In the genomic region with DNA sequence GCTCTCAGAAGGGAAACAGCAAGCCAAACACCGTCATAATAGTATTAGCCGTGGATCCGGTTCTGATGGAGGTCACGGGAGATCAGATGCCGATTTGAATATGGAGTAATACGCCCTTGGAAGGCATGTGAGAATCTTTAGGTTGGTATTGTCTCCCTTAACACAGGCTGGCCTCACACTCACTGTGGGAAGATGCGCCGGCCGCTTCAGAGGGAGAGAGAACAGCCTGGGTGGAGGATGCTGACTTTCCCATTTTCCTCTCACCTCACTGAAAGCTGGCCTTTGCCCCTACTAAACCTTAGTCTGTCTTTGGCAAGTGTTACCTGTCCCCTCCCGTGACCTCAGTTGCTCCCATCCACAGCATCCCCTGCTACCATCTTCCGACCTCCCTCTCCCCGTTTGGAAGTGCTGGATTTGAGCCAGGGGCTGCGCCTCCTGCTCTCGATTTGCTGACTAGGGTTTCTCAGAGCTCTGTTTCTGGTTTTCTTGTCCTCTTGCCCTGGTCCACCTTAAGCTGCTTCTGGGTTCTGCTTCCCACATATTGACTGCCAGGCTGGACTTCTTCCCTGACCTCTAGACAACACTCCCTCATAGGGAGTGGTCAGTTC, we compare ENCODE assay signal across 12 mouse cellular contexts.
DNase-seq lines count a peak whose midpoint lies in the region; ATAC-seq and TF ChIP-seq lines count a peak whose summit lies in the region.
"Had no signal": no experiment of that assay in that cellular context is flagged by ENCODE, and none has a peak within 500 bp of the region (broad histone marks: within the 10 kb centered on the region; RNA-seq: fewer than 3 reads in every experiment).

No protein-coding gene starts in this region.

- H3K36me3 ChIP-seq in heart, embryonic 13.5 days, result no peaks in the 10 kb centered on the region
- no peaks in the 10 kb centered on the region for H3K36me3 ChIP-seq in heart, adult 2 months (ENCODE audit: control insufficient read depth, insufficient read depth, low read length)
- no peaks in the 10 kb centered on the region for H3K36me3 ChIP-seq in midbrain, embryonic 11.5 days (ENCODE audit: control insufficient read depth, insufficient read depth, low read length)
- H3K36me3 ChIP-seq in midbrain, embryonic 10.5 days, result no peaks in the 10 kb centered on the region
- no peaks in the 10 kb centered on the region for H3K36me3 ChIP-seq in neural tube, embryonic 15.5 days
- H3K36me3 ChIP-seq: embryonic facial prominence, embryonic 12.5 days; limb, embryonic 15.5 days had no signal

- no peaks in the 10 kb centered on the region for H3K9me3 ChIP-seq in heart, embryonic 13.5 days
- H3K9me3 ChIP-seq in midbrain, embryonic 11.5 days (ENCODE audit: control insufficient read depth, low read length), result no peaks in the 10 kb centered on the region
- H3K9me3 ChIP-seq in midbrain, embryonic 10.5 days (replicated peaks), result no peaks in the 10 kb centered on the region
- H3K9me3 ChIP-seq in neural tube, embryonic 15.5 days (replicated peaks), result no peaks in the 10 kb centered on the region
- H3K9me3 ChIP-seq: embryonic facial prominence, embryonic 12.5 days; limb, embryonic 15.5 days; megakaryocyte, embryonic 14.5 days had no signal

- no peak overlapping the region for H3K4me2 ChIP-seq in heart, embryonic 13.5 days
- H3K4me2 ChIP-seq in midbrain, embryonic 11.5 days, result no peak overlapping the region
- H3K4me2 ChIP-seq in neural tube, embryonic 15.5 days, result no peak overlapping the region
- H3K4me2 ChIP-seq: embryonic facial prominence, embryonic 12.5 days had no signal

- no peak for ATAC-seq in heart, embryonic 13.5 days (ENCODE audit: extremely low read depth, insufficient number of reproducible peaks, low FRiP score, low TSS enrichment)
- no peak for ATAC-seq in midbrain, embryonic 11.5 days (ENCODE audit: low FRiP score)
- ATAC-seq in neural tube, embryonic 15.5 days (ENCODE audit: low FRiP score), result no peak

- 0 out of 2 replicates have a peak overlapping the region, but pooled peaks have one; percentile 28 for H3K27ac ChIP-seq in heart, embryonic 13.5 days (replicated peaks)
- H3K27ac ChIP-seq in heart, adult 2 months, result no peak overlapping the region
- no peak overlapping the region for H3K27ac ChIP-seq in midbrain, embryonic 11.5 days (ENCODE audit: low read depth, low read length)
- H3K27ac ChIP-seq in midbrain, embryonic 10.5 days (replicated peaks), result no peak overlapping the region
- no peak overlapping the region for H3K27ac ChIP-seq in neural tube, embryonic 15.5 days (replicated peaks)
- H3K27ac ChIP-seq: embryonic facial prominence, embryonic 12.5 days; limb, embryonic 15.5 days had no signal

- no peak for TF ChIP-seq CTCF in heart, adult 2 months (IDR thresholded peaks at IDR 0.05)

- TF ChIP-seq EP300 in heart, adult 2 months (IDR thresholded peaks at IDR 0.05; ENCODE audit: insufficient read depth, low read depth, low read length), result no peak

- peaks cover 14% of the 10 kb centered on the region for H3K4me1 ChIP-seq in heart, embryonic 13.5 days
- H3K4me1 ChIP-seq in heart, adult 2 months (ENCODE audit: control insufficient read depth, insufficient read depth, low read length), result no peaks in the 10 kb centered on the region
- peaks cover 2% of the 10 kb centered on the region; the same call in 1 of the 2 replicates for H3K4me1 ChIP-seq in midbrain, embryonic 11.5 days (ENCODE audit: control insufficient read depth, insufficient read depth, low read length)
- peaks cover 16% of the 10 kb centered on the region for H3K4me1 ChIP-seq in midbrain, embryonic 10.5 days
- H3K4me1 ChIP-seq in neural tube, embryonic 15.5 days, result peaks cover 5% of the 10 kb centered on the region; the same call in 1 of the 2 replicates
- H3K4me1 ChIP-seq: embryonic facial prominence, embryonic 12.5 days had no signal

- no peak for DNase-seq in heart, adult 2 months
- peak; percentile 85 for DNase-seq in midbrain, embryonic 11.5 days (ENCODE audit: low spot score, missing footprints)
- DNase-seq in midbrain, embryonic 10.5 days (ENCODE audit: low spot score), result no peak
- DNase-seq in kidney, postnatal 10 days, result peak; percentile 13
- DNase-seq in thymus, postnatal 4 days, result no peak
- DNase-seq: heart, postnatal 10 days; right cerebral cortex, postnatal 4 days had no signal

- WGBS in heart, embryonic 13.5 days, result 64% methylated on average over 14 of the region's 14 CpGs
- 66% methylated on average over 14 of the region's 14 CpGs for WGBS in heart, adult 2 months
- WGBS in midbrain, embryonic 11.5 days, result 65% methylated on average over 14 of the region's 14 CpGs
- 68% methylated on average over 14 of the region's 14 CpGs for WGBS in midbrain, embryonic 10.5 days
- WGBS in neural tube, embryonic 15.5 days, result 61% methylated on average over 14 of the region's 14 CpGs

- no peak overlapping the region for H3K9ac ChIP-seq in heart, embryonic 13.5 days
- no peak overlapping the region for H3K9ac ChIP-seq in heart, adult 2 months (ENCODE audit: low read depth, low read length)
- no peak overlapping the region for H3K9ac ChIP-seq in midbrain, embryonic 11.5 days (ENCODE audit: low read length)
- no peak overlapping the region for H3K9ac ChIP-seq in neural tube, embryonic 15.5 days (replicated peaks)
- H3K9ac ChIP-seq: embryonic facial prominence, embryonic 12.5 days; limb, embryonic 15.5 days had no signal

- intact Hi-C loops in heart, adult 2 months (cut with DNase I), result loop anchor here (10.0 kb wide), 1 partner anchor 1291 kb away; no protein-coding TSS in a partner anchor

- no peaks in the 10 kb centered on the region for H3K79me2 ChIP-seq in heart, adult 2 months (replicated peaks; ENCODE audit: control insufficient read depth, insufficient read depth, low read length)

- H3K27me3 ChIP-seq in heart, embryonic 13.5 days (replicated peaks), result no peaks in the 10 kb centered on the region
- H3K27me3 ChIP-seq in heart, adult 2 months (ENCODE audit: control insufficient read depth, insufficient read depth, low read length), result no peaks in the 10 kb centered on the region
- no peaks in the 10 kb centered on the region for H3K27me3 ChIP-seq in midbrain, embryonic 11.5 days (ENCODE audit: control insufficient read depth, insufficient read depth, low read length)
- H3K27me3 ChIP-seq in midbrain, embryonic 10.5 days (ENCODE audit: low read depth, poor library complexity, severe bottlenecking), result peaks cover 9% of the 10 kb centered on the region
- peaks cover 7% of the 10 kb centered on the region; the same call in 1 of the 2 replicates for H3K27me3 ChIP-seq in neural tube, embryonic 15.5 days (replicated peaks)
- H3K27me3 ChIP-seq: embryonic facial prominence, embryonic 12.5 days; limb, embryonic 15.5 days had no signal

- H3K4me3 ChIP-seq in heart, embryonic 13.5 days, result no peak overlapping the region
- no peak overlapping the region for H3K4me3 ChIP-seq in heart, adult 2 months
- no peak overlapping the region for H3K4me3 ChIP-seq in midbrain, embryonic 11.5 days (ENCODE audit: low read depth, low read length)
- H3K4me3 ChIP-seq in midbrain, embryonic 10.5 days, result no peak overlapping the region
- no peak overlapping the region for H3K4me3 ChIP-seq in neural tube, embryonic 15.5 days (replicated peaks)
- H3K4me3 ChIP-seq: embryonic facial prominence, embryonic 12.5 days; limb, embryonic 15.5 days; megakaryocyte, embryonic 14.5 days had no signal

- TF ChIP-seq POLR2A in heart, adult 2 months (IDR thresholded peaks at IDR 0.05; ENCODE audit: insufficient read depth, low read depth, low read length), result no peak

Comparison
In these comparisons a context has a peak if more than half of its experiments do, and no peak if none do; other contexts are left out.
1. DNase-seq: peak in midbrain, embryonic 11.5 days (single experiment) and kidney, postnatal 10 days (single experiment); none in heart, adult 2 months (0 of 2), midbrain, embryonic 10.5 days (single experiment) and thymus, postnatal 4 days (single experiment).